Mouse (Mus musculus): Measurements from ENCODE around the gene 3110082J24Rik.

DNA sequence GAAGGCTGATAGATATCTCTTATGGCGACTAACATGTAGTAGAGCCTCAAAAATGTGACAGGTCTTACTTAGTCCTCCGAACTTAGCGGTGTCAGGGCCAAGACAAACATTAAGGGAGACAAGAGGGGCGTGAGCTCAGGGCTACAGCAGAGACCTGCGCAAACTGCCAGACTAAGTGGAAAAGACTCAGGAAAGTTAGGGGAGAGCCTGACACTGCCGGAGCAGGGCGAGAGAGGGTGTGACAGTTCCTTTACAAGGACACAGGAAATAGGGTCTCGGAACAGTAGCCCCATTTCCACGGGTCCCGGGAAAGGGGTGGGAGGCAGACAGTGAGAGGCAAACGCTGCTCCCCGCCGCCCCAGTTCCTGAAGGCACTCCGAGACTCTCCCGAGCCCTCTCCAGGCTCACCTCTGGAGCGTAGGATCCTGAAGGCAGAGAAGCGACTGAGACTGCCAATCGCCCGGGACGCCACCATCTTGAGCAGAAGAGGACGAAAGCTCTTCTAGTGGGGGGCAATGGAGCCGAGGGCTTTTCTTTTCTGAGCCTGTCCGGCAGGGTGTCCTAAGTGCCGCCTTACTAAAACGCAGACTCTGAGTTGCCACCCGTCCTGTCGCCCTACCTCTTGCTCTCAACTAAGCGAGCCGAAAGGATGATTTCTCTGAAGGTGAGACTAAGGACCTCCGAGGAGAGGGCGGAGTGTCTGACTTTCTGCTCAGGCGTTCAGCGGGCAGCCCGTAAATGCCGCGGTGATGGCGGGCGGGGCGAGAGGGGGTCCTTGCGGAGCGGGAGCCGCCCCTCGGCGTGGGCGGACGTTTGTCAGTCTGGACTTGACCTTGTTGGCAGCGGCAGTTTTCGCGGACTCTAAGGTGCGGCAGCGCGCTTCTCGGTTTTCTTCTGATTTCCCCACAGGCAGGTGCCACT, 48.8 kb upstream of the 3110082J24Rik start, which contains the start of the genes Hadha and Hadhb:
- TF ChIP-seq CTCF (IDR thresholded peaks at IDR 0.05; ENCODE audit: low read depth) (no peak; the same call in none of the 2 replicates), EP300 (optimal IDR thresholded peaks at IDR 0.05) (peak; percentile 97)

All from stomach, postnatal 0 days (tissue).